Mouse (Mus musculus) cortical plate, adult 2 months (tissue): ENCODE results near the gene Prf1.

ENCODE experiments used
- CTCF ChIP-seq: fragments of 200-500 bp; IDR thresholded peaks from 2 replicates; pipeline ENCODE4 v1.5.1; 2011; ENCODE audit warnings: mild to moderate bottlenecking, control low read depth, low read length; ENCODE audit not compliant: insufficient read depth; ENCODE audit errors: extremely low read depth
- POLR2A ChIP-seq: fragments of 200-500 bp; IDR thresholded peaks from 2 replicates; pipeline ENCODE4 v1.6.1; 2011; ENCODE audit warnings: mild to moderate bottlenecking, low read length, control low read depth; ENCODE audit not compliant: insufficient read depth; ENCODE audit errors: extremely low read depth

DNA sequence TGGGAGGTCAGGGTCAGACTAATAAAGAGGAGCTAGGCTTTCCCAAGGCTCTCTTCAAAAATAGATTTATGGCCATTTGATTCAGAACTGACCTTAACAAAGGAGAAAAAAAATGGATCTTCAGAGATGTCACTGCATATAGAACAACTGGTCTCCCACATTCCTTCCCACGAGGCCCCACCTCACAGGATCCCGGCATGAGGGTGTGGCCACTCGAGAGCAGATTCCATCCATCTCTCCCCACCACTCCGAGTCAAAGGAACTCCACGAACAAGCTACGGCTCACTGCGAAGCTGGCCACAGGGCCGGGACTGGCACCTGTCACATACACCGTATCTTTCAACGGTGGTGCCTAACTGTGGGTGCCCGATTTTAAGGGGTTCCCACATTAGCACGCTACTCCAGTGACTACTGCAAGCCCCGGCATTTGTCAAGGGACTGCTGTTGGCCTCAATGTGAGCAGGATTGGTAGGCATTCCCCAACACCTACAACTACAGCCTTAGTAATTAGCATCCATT, 49.0 kb upstream of the Prf1 start:
- TF ChIP-seq CTCF (no peak), POLR2A (no peak)
